Mouse (Mus musculus) retina, postnatal 1 day (tissue): ENCODE results near the gene Ak4.
"Not testable (repeated sequence)": the region's sequence is repeated elsewhere in the genome, so short reads cannot be mapped to it uniquely, and the experiment has no call there.

ENCODE experiments used
- DNase-seq: peaks from one replicate; pipeline ENCODE4 v3.0.0-alpha.2; 2012

Ak4 gene

DNA sequence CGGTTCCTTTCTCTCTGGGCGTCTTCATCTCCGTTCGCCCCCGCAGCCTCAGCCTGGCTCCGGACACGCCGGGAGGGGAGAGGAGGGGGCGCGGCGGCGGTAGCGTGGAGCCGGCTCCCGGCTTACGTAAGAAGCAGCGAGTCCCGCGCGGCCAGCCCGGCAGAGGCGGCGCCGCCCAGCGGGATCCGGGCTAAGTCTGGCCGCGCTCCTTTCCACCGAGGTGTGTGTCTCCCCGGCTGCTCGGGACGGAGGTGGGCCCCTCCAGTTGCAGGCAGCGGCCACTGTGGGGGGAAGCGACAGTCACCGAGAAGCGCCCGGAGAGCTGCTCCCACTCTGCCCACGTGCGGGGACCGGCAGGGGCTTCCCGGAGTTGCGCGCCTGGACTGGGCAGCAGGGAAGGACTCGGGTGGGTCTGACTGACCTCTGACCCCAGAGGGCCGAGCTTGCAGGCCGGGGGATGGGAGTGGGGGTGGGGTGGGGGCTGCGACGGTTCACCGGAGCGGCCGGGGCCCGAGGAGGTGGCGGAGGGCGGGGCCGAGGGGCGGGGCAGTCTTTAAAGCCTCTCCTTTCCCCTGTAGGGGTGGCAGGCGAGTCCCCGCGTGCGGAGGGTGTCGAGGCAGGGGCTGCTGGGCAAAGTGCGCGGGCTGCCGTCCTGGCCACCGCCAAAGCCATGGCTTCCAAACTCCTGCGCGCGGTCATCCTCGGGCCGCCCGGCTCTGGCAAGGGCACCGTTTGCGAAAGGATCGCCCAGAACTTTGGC, at the start of gene Ak4:
TSS of gene Ak4 (plus strand) at position 127 of the 760 bp plus-strand sequence.
- peak; percentile 73 for DNase-seq

DNA sequence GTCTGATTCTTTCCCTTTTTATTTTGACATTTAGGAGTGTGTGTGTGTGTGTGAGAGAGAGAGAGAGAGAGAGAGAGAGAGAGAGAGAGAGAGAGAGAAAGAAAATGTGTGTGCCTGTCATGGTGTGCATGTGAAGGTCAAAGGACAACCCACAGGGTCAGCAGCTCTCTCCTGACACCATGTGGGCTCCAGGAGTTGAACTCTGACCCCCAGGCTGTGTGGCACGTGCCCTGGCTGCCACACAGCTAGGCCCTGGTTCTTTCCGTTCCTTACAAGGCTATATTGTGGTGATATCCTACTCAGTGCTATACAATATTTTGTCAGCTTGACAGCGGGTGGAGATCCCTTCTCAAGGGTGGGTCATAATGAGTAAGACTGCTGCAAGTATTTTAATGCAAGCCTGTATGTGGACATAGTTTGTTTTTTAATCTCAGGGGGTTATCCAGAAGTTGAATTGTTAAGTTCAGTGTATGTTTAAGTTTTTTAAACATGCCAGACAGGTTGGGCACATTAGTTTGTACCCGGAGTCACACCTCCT, 49.3 kb upstream of the Ak4 start:
- no peak for DNase-seq

DNA sequence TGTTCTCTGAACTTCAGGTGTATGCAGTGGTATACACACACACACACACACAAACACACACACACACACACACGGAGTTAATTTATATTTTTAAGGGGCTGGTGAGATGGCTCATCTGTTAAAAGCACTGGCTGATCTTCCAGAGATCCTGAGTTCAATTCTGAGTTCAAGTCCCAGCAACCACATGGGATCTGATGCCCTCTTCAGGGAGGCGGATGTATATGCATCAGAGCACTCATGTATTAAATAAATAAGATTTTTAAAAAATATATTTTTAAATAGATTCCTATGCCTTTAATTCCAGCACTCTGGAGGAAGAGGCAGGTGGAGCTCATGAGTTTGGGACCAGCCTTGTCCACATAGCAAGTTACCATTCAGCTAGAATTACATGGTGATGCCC, 46.8 kb upstream of the Ak4 start:
- no peak for DNase-seq

DNA sequence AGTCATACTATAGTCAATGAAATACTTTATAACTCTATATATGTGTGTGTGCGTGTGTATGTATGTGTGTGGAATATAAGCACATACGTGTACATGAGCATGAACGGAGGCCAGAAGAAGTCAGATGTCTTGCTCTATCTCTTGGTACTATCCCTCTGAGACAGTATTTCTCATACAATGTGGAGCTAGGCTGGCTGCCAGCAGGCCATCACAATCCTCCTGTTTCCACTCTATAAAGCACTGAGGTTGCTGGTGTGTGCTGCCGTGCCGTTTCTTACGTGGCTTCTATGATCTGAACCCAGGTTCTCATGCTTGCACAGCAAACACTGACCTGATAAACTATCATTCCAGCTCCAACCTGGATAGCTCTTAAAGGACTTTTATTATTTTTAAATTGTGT, 46.3 kb upstream of the Ak4 start:
- no peak for DNase-seq

- DNase-seq: no peak
Measured at GRCm38 (mm10) chr4:101374104-101374503, 45.0 kb upstream of the Ak4 start.

GRCm38 (mm10) chr4:101376835-101377234, 42.2 kb upstream of the Ak4 start:
- no peak for DNase-seq

- DNase-seq: no peak
Measured at GRCm38 (mm10) chr4:101378241-101378640, 40.8 kb upstream of the Ak4 start.

GRCm38 (mm10) chr4:101378778-101379177, 40.3 kb upstream of the Ak4 start:
- DNase-seq: peak; percentile 35

DNA sequence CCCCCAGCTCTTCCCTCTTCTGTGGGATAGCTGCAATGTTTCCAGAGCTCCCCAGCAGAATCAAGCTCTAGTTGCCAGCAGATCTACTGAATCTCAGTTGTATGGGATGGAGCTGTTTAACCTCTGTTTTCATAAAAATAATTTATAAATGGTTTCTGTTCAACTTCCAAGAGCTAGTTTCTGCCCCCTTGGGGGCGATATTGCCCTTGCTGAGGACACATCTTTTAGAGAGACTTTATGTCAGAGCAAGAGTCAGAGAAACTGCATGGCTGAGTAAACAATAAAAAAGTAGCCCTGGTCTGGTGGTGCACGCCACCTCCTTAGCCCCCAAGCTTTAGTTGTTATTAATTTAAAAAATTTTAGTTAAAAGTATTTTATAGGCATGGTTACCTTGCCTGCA, 34.1 kb upstream of the Ak4 start:
- DNase-seq: no peak

- DNase-seq: no peak
Measured at GRCm38 (mm10) chr4:101388246-101388645, 30.8 kb upstream of the Ak4 start.

- DNase-seq: not testable (repeated sequence)
Measured at GRCm38 (mm10) chr4:101388656-101389055, 30.4 kb upstream of the Ak4 start.

DNA sequence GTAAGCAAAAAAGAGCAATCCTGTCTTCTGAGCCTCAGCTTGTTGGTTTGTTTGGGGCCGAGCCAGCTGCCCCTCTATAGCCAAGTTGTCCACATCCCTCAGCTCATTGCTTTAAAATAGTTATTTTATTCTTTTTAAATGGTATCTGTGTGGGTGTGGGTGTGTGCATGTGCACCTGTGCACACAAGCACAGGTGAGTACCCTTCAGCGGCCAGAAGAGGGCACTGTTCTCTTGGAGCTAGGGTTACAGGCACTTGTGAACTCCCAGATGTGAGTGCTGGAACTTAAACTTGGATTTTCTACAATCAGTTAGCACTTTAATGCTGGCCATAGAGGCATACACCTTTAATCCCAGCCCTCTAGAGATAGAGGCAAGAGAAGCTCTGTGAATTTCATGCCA, 26.8 kb upstream of the Ak4 start:
- peak; percentile 37 for DNase-seq

DNA sequence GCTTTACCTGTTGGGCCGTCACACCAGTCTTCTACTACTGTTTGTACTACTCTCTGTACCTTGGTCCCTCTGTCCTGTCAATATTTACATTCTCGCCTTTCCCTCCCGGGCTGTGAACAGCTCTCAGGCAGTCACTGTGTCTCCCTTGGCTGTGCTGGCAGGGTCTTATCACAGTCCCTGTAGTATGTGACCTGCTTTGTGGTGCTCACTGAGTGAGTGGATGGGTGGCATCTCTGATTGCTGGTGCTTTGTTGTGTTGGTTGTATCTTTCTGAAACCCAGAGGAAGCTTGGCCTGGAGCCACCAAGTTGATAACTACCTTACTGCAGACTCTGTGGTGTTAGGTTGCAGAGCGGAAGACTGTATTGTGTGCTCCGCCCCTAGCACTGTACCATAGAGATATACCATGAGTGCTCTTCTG, 25.8 kb upstream of the Ak4 start:
- DNase-seq: no peak

- no peak for DNase-seq
Measured at GRCm38 (mm10) chr4:101395021-101395533, 24.0 kb upstream of the Ak4 start.

DNA sequence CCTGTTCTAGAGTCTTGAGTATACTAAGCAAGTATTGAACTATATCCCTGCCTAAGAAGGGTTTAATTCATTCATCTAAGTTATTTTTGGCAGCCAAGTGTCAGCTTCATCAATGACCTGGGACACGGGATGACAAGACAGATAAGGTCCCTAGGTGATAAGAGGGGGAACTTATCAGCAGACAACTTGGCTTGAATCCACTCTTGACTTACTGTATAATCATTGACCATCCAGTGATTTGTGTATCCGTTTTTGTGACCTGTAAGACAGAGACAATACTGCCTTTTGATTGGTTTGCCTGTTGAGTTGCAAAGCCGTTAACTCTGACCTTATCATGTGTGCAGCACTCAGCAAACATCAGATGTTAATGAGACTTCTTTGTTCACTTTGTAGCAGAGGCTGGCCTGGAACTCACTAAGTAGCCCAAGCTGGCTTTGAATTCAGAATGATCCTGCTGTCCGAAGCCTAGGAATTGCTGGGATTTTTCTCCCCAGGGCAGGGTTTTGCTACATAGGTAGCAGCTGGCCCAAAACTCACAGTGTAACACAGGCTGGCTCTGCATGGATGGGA, 19.0 kb upstream of the Ak4 start:
- DNase-seq: no peak

- no peak for DNase-seq
Measured at GRCm38 (mm10) chr4:101401945-101402344, 17.1 kb upstream of the Ak4 start.

DNA sequence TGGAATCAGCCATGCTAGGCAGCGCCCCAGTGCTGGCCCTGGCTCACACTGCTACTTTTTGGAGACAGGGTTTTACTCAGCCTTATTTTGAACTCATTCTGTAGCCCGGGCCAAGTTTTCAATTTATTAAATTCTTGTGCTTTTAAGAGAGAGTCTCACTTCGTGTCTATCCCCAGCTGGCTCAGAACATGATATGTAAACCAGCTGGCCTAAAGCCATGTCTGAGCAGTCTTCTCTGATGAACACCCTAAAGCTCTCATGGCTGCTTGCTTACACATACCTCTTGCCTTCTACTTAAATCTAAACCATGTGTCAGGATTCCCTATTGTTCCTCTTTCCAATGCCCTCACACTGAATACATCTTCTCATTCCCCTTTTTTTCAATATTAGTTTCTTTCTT, 14.2 kb upstream of the Ak4 start:
- DNase-seq: no peak

DNA sequence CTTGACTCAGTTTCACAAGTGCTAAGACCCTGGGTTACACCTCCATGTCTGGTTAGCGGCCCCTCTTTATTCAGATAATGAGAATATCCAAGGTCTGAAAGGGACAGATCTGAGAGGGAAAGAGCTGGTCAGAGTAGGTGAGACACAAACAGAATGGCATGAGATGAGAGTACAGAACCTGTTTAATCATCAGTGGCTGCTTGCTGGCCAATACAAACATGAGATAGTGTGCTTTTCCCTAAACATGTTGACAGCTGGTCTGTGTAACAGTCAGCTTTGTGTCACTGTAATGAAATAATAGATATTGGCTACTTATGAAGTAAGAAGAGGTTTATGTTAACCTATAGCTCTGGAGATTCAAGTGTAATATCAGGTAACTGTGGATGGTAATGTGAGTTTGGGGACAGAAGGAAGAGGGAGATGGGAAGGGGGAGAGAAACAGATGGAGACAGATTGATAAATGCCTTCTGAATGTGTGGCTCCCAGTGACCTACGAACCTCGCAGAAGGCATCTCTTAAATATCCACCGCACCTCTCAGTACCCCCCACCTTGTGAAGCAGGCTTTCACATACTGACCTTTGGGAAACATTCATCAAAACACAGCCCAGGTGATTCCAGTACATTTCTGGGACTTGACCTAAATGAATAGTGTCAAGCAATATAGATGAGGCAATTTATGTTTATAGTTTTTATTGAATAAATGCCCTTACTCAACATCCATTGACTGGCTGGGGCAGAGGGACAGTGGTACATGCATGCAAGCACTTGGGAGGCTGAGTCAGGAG, 12.5 kb upstream of the Ak4 start:
- DNase-seq: no peak

- no peak for DNase-seq
Measured at GRCm38 (mm10) chr4:101416966-101417365, 2.1 kb upstream of the Ak4 start.

DNA sequence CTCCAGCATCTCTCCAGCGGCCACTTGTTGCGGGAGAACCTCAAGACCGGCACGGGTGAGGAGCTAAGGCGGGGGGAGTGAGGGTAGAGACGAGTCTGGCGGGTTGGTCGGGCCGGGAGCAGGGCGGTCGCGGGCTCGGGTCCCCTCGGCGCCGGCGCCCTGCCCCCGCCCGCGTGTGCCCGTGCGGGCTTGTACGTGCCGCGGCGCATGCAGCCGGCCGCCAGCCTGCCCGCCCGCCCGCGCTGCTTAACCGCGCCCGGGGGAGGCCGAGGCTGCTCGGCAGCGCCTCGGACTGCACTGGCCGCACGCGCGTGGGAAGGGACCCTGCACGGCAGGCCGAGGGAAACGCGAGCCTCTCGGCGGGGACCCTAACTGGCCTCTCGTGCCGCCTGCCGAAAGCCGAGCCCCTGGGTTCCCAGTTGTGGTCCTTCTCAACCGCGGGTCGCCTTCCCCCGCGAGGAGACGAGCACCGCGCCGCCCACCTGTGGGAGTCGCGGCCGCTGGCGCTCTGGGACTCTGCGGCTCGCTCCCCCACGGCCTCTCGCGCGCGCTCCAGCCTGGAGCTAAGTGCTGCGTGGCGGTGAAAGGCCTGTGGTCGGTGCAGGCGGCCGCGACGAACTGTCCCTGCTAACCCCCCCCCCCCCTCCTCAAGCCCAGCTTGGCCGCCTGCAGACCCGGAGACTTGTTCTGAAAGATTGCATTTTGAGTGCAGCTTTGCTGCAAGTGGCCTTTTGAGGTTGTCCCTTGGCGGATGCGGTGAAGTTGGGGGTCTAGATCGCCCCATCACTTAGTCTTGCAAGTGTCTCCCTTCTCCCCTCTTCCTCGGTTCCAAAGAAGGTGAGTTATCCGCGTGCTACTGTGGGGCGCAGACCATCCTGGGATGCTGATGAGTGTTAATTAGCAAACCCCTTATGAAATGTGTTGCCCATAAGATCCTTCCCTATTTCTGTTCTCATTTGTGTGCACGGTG, 1.1 kb downstream of the Ak4 start:
- peak; percentile 63 for DNase-seq

DNA sequence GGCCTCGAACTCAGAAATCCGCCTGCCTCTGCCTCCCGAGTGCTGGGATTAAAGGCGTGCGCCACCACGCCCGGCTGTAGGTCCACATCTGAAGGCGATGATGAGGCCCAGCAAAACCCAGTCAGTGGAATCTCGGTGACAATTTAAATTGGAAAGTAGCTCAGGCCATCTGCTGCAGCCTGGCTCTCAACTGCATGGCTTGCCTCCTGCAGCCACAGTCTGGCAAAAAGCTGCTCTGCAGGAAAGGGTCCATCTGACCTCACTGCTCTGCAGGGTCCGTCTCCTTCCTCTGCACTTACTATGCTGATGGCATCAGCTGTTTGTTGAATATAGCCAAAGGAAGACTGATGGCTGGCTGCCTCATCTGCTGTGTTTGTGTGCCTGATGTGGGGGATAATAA, 3.9 kb downstream of the Ak4 start:
- no peak for DNase-seq

GRCm38 (mm10) chr4:101423571-101423970, 4.5 kb downstream of the Ak4 start:
- DNase-seq: no peak
